In genomic region chr10:46072550-46073470, GRCm38 (mm10) we compare ENCODE assay signal across 16 mouse cellular contexts.
DNase-seq lines count a peak whose midpoint lies in the region; ATAC-seq and TF ChIP-seq lines count a peak whose summit lies in the region.
"Had no signal": no experiment of that assay in that cellular context is flagged by ENCODE, and none has a peak within 500 bp of the region (broad histone marks: within the 10 kb centered on the region; RNA-seq: fewer than 3 reads in every experiment).

No protein-coding gene starts in this region.

- no peaks in the 10 kb centered on the region for H3K9me3 ChIP-seq in forebrain, embryonic 14.5 days (replicated peaks; ENCODE audit: control insufficient read depth, low read length)
- no peaks in the 10 kb centered on the region for H3K9me3 ChIP-seq in hindbrain, postnatal 0 days (ENCODE audit: low read length)
- no peaks in the 10 kb centered on the region for H3K9me3 ChIP-seq in neural tube, embryonic 14.5 days (ENCODE audit: control insufficient read depth, low read length)
- H3K9me3 ChIP-seq in intestine, embryonic 15.5 days: no peaks in the 10 kb centered on the region
- H3K9me3 ChIP-seq: liver, embryonic 12.5 days had no signal

- H3K4me3 ChIP-seq in forebrain, embryonic 14.5 days (ENCODE audit: low read depth, low read length): no peak overlapping the region
- no peak overlapping the region for H3K4me3 ChIP-seq in hindbrain, postnatal 0 days (ENCODE audit: low read length)
- no peak overlapping the region for H3K4me3 ChIP-seq in neural tube, embryonic 14.5 days (ENCODE audit: low read depth, low read length)
- H3K4me3 ChIP-seq in intestine, embryonic 15.5 days (replicated peaks): no peak overlapping the region
- H3K4me3 ChIP-seq: heart, adult 2 months; liver, embryonic 12.5 days; myocyte had no signal

- H3K27me3 ChIP-seq in forebrain, embryonic 14.5 days (replicated peaks; ENCODE audit: control insufficient read depth, insufficient read depth, low read length): no peaks in the 10 kb centered on the region
- H3K27me3 ChIP-seq in hindbrain, postnatal 0 days (ENCODE audit: insufficient read depth, low read length): no peaks in the 10 kb centered on the region
- no peaks in the 10 kb centered on the region for H3K27me3 ChIP-seq in neural tube, embryonic 14.5 days (ENCODE audit: control insufficient read depth, insufficient read depth, low read length)
- H3K27me3 ChIP-seq in intestine, embryonic 15.5 days (replicated peaks): no peaks in the 10 kb centered on the region
- H3K27me3 ChIP-seq: liver, embryonic 12.5 days had no signal

- ATAC-seq in forebrain, embryonic 14.5 days: peak; percentile 53; the same call in 1 of the 2 replicates
- peak; percentile 70 for ATAC-seq in hindbrain, postnatal 0 days
- peak; percentile 26; the same call in 1 of the 2 replicates for ATAC-seq in neural tube, embryonic 14.5 days (ENCODE audit: low read depth)
- no peak for ATAC-seq in intestine, embryonic 15.5 days
- ATAC-seq: liver, embryonic 12.5 days had no signal

- no peak overlapping the region for H3K4me2 ChIP-seq in forebrain, embryonic 14.5 days (ENCODE audit: low read length)
- H3K4me2 ChIP-seq in hindbrain, postnatal 0 days (ENCODE audit: low read depth, low read length): no peak overlapping the region
- H3K4me2 ChIP-seq in neural tube, embryonic 14.5 days (ENCODE audit: low read depth, low read length): no peak overlapping the region
- no peak overlapping the region for H3K4me2 ChIP-seq in intestine, embryonic 15.5 days (replicated peaks)
- H3K4me2 ChIP-seq: liver, embryonic 12.5 days had no signal

- H3K9ac ChIP-seq in forebrain, embryonic 14.5 days (ENCODE audit: low read length): no peak overlapping the region
- no peak overlapping the region for H3K9ac ChIP-seq in hindbrain, postnatal 0 days (replicated peaks; ENCODE audit: low read length)
- no peak overlapping the region for H3K9ac ChIP-seq in neural tube, embryonic 14.5 days (replicated peaks; ENCODE audit: low read depth, low read length)
- no peak overlapping the region for H3K9ac ChIP-seq in intestine, embryonic 15.5 days
- H3K9ac ChIP-seq: liver, embryonic 12.5 days had no signal

- WGBS in forebrain, embryonic 14.5 days: 53% methylated on average over 16 of the region's 16 CpGs
- 45% methylated on average over 16 of the region's 16 CpGs for WGBS in hindbrain, postnatal 0 days
- 53% methylated on average over 16 of the region's 16 CpGs for WGBS in neural tube, embryonic 14.5 days
- WGBS in intestine, embryonic 15.5 days: 68% methylated on average over 16 of the region's 16 CpGs

- TF ChIP-seq CTCF in hindbrain, postnatal 0 days (IDR thresholded peaks at IDR 0.05; ENCODE audit: low read depth): no peak

- no peaks in the 10 kb centered on the region for H3K36me3 ChIP-seq in forebrain, embryonic 14.5 days (ENCODE audit: control insufficient read depth, insufficient read depth, low read length)
- H3K36me3 ChIP-seq in hindbrain, postnatal 0 days (ENCODE audit: insufficient read depth, low read length): no peaks in the 10 kb centered on the region
- H3K36me3 ChIP-seq in neural tube, embryonic 14.5 days (ENCODE audit: control insufficient read depth, insufficient read depth, low read length): no peaks in the 10 kb centered on the region
- H3K36me3 ChIP-seq in intestine, embryonic 15.5 days: no peaks in the 10 kb centered on the region
- H3K36me3 ChIP-seq: liver, embryonic 12.5 days had no signal

- no peak overlapping the region for H3K27ac ChIP-seq in forebrain, embryonic 14.5 days (ENCODE audit: low read depth, low read length)
- H3K27ac ChIP-seq in hindbrain, postnatal 0 days: peak overlapping the region; percentile 37
- peak overlapping the region; percentile 52; the same call in 1 of the 2 replicates for H3K27ac ChIP-seq in neural tube, embryonic 14.5 days (ENCODE audit: low read depth, low read length)
- no peak overlapping the region for H3K27ac ChIP-seq in intestine, embryonic 15.5 days
- H3K27ac ChIP-seq: heart, adult 2 months; liver, embryonic 12.5 days had no signal

- H3K4me1 ChIP-seq in forebrain, embryonic 14.5 days (ENCODE audit: control insufficient read depth, insufficient read depth, low read length): no peaks in the 10 kb centered on the region; the same call in 1 of the 2 replicates
- H3K4me1 ChIP-seq in hindbrain, postnatal 0 days (ENCODE audit: insufficient read depth, low read length): no peaks in the 10 kb centered on the region; the same call in 1 of the 2 replicates
- peaks cover 6% of the 10 kb centered on the region; the same call in 1 of the 2 replicates for H3K4me1 ChIP-seq in neural tube, embryonic 14.5 days (ENCODE audit: control insufficient read depth, insufficient read depth, low read length)
- H3K4me1 ChIP-seq in intestine, embryonic 15.5 days (replicated peaks): no peaks in the 10 kb centered on the region
- H3K4me1 ChIP-seq: liver, embryonic 12.5 days had no signal

- DNase-seq in cerebellum, postnatal 14 days: peak; percentile 63 to 66
- DNase-seq in cerebellum, adult 9-11 months: no peak
- peak; percentile 32 for DNase-seq in forebrain, embryonic 14.5 days (ENCODE audit: low spot score)
- DNase-seq in hindbrain, postnatal 0 days (ENCODE audit: low spot score): peak; percentile 70
- DNase-seq in thymus, postnatal 36 days: no peak
- DNase-seq in testis, postnatal 10 days (ENCODE audit: low spot score): no peak
- DNase-seq: cerebellum, postnatal 36 days; heart, adult 2 months; heart, postnatal 10 days; kidney, adult 11 months; kidney, postnatal 25 days; lung, postnatal 36 days had no signal

Comparison
In these comparisons a context has a peak if more than half of its experiments do, and no peak if none do; other contexts are left out.
1. DNase-seq: peak in cerebellum, postnatal 14 days (2 of 2), forebrain, embryonic 14.5 days (single experiment) and hindbrain, postnatal 0 days (single experiment); none in cerebellum, adult 9-11 months (single experiment), thymus, postnatal 36 days (0 of 2) and testis, postnatal 10 days (single experiment).
2. H3K27ac ChIP-seq: peak in hindbrain, postnatal 0 days (single experiment) and neural tube, embryonic 14.5 days (single experiment); none in forebrain, embryonic 14.5 days (single experiment) and intestine, embryonic 15.5 days (single experiment).